Mouse (Mus musculus) midbrain, postnatal 0 days (tissue): ENCODE results near the gene Arhgap22. TPM values are rescaled to one million over a fixed set of nuclear protein-coding genes. Genes with fewer than 3 reads are reported as not detected.

Experiments
- ATAC-seq: fragments of 200-750 bp; cut with Nextera tagmentation; 2 replicates; pipeline ENCODE4 v1.8.0; 2017; ENCODE audit warnings: moderate number of reproducible peaks, mild to moderate bottlenecking, moderate TSS enrichment, moderate library complexity; ENCODE audit not compliant: low FRiP score
- DNase-seq: peaks from one replicate; pipeline ENCODE4 v3.0.0-alpha.2; 2015; ENCODE audit warnings: low spot score
- H3K27ac ChIP-seq: fragments of 300-500 bp; sonication (generic); 2 replicates; pipeline ENCODE4 v1.5.1; 2014; ENCODE audit warnings: low read depth, mild to moderate bottlenecking, low read length, mixed read lengths
- H3K27me3 ChIP-seq: fragments of 300-500 bp; sonication (generic); 2 replicates; pipeline ENCODE4 v1.6.1; 2014; ENCODE audit warnings: low read length, control low read depth, mixed read lengths; ENCODE audit not compliant: insufficient read depth
- H3K36me3 ChIP-seq: fragments of 300-500 bp; sonication (generic); 2 replicates; pipeline ENCODE4 v1.6.1; 2014; ENCODE audit warnings: low read length, control low read depth, mixed read lengths; ENCODE audit not compliant: insufficient read depth
- H3K4me1 ChIP-seq: fragments of 300-500 bp; sonication (generic); 2 replicates; pipeline ENCODE4 v1.6.1; 2014; ENCODE audit warnings: mild to moderate bottlenecking, control low read depth, antibody characterized with exemption, low read length, mixed read lengths; ENCODE audit not compliant: insufficient read depth
- H3K4me2 ChIP-seq: fragments of 300-500 bp; sonication (generic); 2 replicates; pipeline ENCODE4 v1.6.1; 2014; ENCODE audit warnings: low read depth, mild to moderate bottlenecking, low read length, mixed read lengths; ENCODE audit not compliant: poor library complexity, severe bottlenecking
- H3K4me3 ChIP-seq: fragments of 300-500 bp; sonication (generic); 2 replicates; pipeline ENCODE4 v1.5.1; 2014; ENCODE audit warnings: low read depth, mild to moderate bottlenecking, low read length, moderate library complexity
- H3K9ac ChIP-seq: fragments of 300-500 bp; sonication (generic); replicated peaks from 2 replicates; pipeline ENCODE4 v1.6.1; 2014; ENCODE audit warnings: mild to moderate bottlenecking, low read length, moderate library complexity, mixed read lengths; ENCODE audit not compliant: poor library complexity, severe bottlenecking
- H3K9me3 ChIP-seq: fragments of 300-500 bp; sonication (generic); 2 replicates; pipeline ENCODE4 v1.6.1; 2016; ENCODE audit warnings: low read length, control low read depth
- CTCF ChIP-seq: IDR thresholded peaks from 2 replicates; pipeline ENCODE4 v1.5.1; 2016; ENCODE audit warnings: antibody characterized with exemption, mild to moderate bottlenecking
- WGBS: fragments of 180-500 bp; shearing (Covaris S2); extraction: QIAGEN DNeasy Blood & Tissue Kit; methylation state at CpG from one replicate; pipeline ENCODE4 v1.1.7; 2014; 5-methylcytosine and 5-hydroxymethylcytosine counted together
- polyA plus RNA-seq: library from polyadenylated mRNA; unstranded; fragments of >200 nt; fragmentation: Nextera tagmentation; extraction: Ambion mirVana; gene quantifications from 2 replicates; pipeline ENCODE4 v1.2.1, GENCODE M21; 2015
- total RNA-seq: library from RNA; depleted of rRNA; stranded (reverse); fragments of >200 nt; gene quantifications from 2 replicates; pipeline ENCODE4 v1.2.3, GENCODE M21; 2014

The Arhgap22 gene
- total and polyA plus RNA-seq, 2 experiments from 2014 or later = 3.4 to 4.2 TPM

- DNase-seq = no peak
- Histone ChIP-seq H3K4me3 (no peak overlapping the region), H3K27ac (no peak overlapping the region), H3K4me1 (no peaks in the 10 kb centered on the region), H3K27me3 (no peaks in the 10 kb centered on the region), H3K36me3 (no peaks in the 10 kb centered on the region), H3K9me3 (no peaks in the 10 kb centered on the region), H3K4me2 (no peak overlapping the region), H3K9ac (no peak overlapping the region)
- no peak for ATAC-seq
- WGBS = 86% methylated on average over 3 of the region's 3 CpGs
- TF ChIP-seq CTCF = no peak
These were observed 19.6 kb upstream of the Arhgap22 start for GRCm38 (mm10) chr14:33194241-33194640.

- Histone ChIP-seq H3K27me3 (no peaks in the 10 kb centered on the region), H3K9ac (no peak overlapping the region), H3K4me1 (no peaks in the 10 kb centered on the region), H3K27ac (no peak overlapping the region), H3K9me3 (no peaks in the 10 kb centered on the region), H3K4me3 (no peak overlapping the region), H3K36me3 (no peaks in the 10 kb centered on the region), H3K4me2 (no peak overlapping the region)
- DNase-seq = no peak
- TF ChIP-seq CTCF = no peak
- 74% methylated on average over 4 of the region's 4 CpGs for WGBS
- ATAC-seq = no peak
These were observed 11.7 kb upstream of the Arhgap22 start for GRCm38 (mm10) chr14:33202161-33202560.

GRCm38 (mm10) chr14:33202885-33203284 lies 10.9 kb upstream of the Arhgap22 start:
- Histone ChIP-seq H3K9me3 (no peaks in the 10 kb centered on the region), H3K27me3 (no peaks in the 10 kb centered on the region), H3K4me3 (no peak overlapping the region), H3K4me1 (no peaks in the 10 kb centered on the region), H3K9ac (no peak overlapping the region), H3K36me3 (no peaks in the 10 kb centered on the region), H3K27ac (no peak overlapping the region), H3K4me2 (no peak overlapping the region)
- DNase-seq (no peak), ATAC-seq (no peak)
- no peak for TF ChIP-seq CTCF
- 78% methylated on average over 6 of the region's 6 CpGs for WGBS

GRCm38 (mm10) chr14:33203777-33204176 lies 10.0 kb upstream of the Arhgap22 start:
- no peak for DNase-seq
- TF ChIP-seq CTCF = no peak
- WGBS = 91% methylated on average over 14 of the region's 14 CpGs
- Histone ChIP-seq H3K4me3 (no peak overlapping the region), H3K27me3 (no peaks in the 10 kb centered on the region), H3K27ac (no peak overlapping the region), H3K9ac (no peak overlapping the region), H3K4me2 (no peak overlapping the region), H3K9me3 (no peaks in the 10 kb centered on the region), H3K36me3 (no peaks in the 10 kb centered on the region), H3K4me1 (no peaks in the 10 kb centered on the region)
- no peak for ATAC-seq

- Histone ChIP-seq H3K4me1 (no peaks in the 10 kb centered on the region), H3K27ac (no peak overlapping the region), H3K9ac (no peak overlapping the region), H3K27me3 (no peaks in the 10 kb centered on the region), H3K36me3 (no peaks in the 10 kb centered on the region), H3K4me3 (0 out of 2 replicates have a peak overlapping the region, but pooled peaks have one; percentile 8), H3K9me3 (no peaks in the 10 kb centered on the region), H3K4me2 (peak overlapping the region; percentile 50)
- WGBS = 33% methylated on average over 23 of the region's 24 CpGs
- DNase-seq (peak; percentile 77), ATAC-seq (0 out of 2 replicates have a peak, but pooled peaks have one; percentile 45)
- TF ChIP-seq CTCF = peak; percentile 92
These were observed 8.4 kb upstream of the Arhgap22 start for GRCm38 (mm10) chr14:33205280-33205965.

GRCm38 (mm10) chr14:33207011-33207410 lies 6.8 kb upstream of the Arhgap22 start:
- H3K4me1 ChIP-seq = no peaks in the 10 kb centered on the region
- H3K27ac ChIP-seq = no peak overlapping the region
- H3K9ac ChIP-seq = no peak overlapping the region
- no peaks in the 10 kb centered on the region for H3K9me3 ChIP-seq
- no peaks in the 10 kb centered on the region for H3K27me3 ChIP-seq
- TF ChIP-seq CTCF = peak; percentile 61
- DNase-seq (no peak), ATAC-seq (no peak)
- H3K36me3 ChIP-seq = no peaks in the 10 kb centered on the region
- H3K4me3 ChIP-seq = no peak overlapping the region
- no peak overlapping the region for H3K4me2 ChIP-seq
- 10% methylated on average over 2 of the region's 2 CpGs for WGBS
